Mouse (Mus musculus): ENCODE data around the gene Tpte.

DNA sequence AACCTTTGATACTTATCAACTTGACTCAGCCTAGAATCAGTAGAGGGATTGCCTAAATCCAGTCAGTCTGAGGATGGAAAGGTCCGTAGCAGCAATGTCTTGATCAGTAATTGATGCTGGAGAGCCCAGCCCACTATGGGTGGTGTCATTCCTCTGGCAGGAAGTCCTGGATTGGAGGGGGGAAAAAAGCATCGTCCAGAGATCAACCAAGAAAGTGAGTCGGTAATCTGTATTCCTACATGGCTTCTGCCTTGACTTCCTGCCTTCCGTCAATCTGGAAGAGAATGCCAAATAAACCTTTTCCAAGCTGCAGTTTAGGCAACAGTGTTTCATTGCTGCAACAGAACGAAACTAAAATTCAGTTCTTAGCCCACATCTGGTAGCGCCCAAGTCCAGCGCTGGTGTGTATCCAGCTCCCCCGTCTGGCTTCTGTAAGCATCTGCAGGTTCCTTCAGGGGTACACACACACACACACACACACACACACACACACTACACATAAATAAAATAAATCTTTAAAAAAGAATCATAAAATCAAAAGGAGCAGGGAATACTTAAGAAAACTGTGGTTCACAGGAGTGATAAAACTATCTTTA lies 116.1 kb downstream of the Tpte start:
- TF ChIP-seq TCF12 (IDR thresholded peaks at IDR 0.05; ENCODE audit: insufficient read depth, poor library complexity, severe bottlenecking) (no peak), POLR2A (IDR thresholded peaks at IDR 0.05; ENCODE audit: insufficient read length, low read depth) (no peak), E2F4 (IDR thresholded peaks at IDR 0.05; ENCODE audit: insufficient read depth) (no peak), USF1 (IDR thresholded peaks at IDR 0.05; ENCODE audit: low read depth) (no peak), MYOD1 (IDR thresholded peaks at IDR 0.05; ENCODE audit: control insufficient read depth in 1 of 3, insufficient read length in 2 of 3, low read depth in 2 of 3) (no peak)
